Mouse (Mus musculus) heart, postnatal 0 days (tissue): ENCODE results near the gene Myo1b. TPM values are rescaled to one million over a fixed set of nuclear protein-coding genes. Genes with fewer than 3 reads are reported as not detected.
"Not testable (repeated sequence)": the region's sequence is repeated elsewhere in the genome, so short reads cannot be mapped to it uniquely, and the experiment has no call there.

Experiments used
- ATAC-seq: fragments of 200-750 bp; cut with Nextera tagmentation; 2 replicates; pipeline ENCODE4 v1.8.0; 2017; ENCODE audit warnings: low read depth, moderate number of reproducible peaks, moderate library complexity; ENCODE audit not compliant: insufficient read depth
- DNase-seq: peaks from one replicate; pipeline ENCODE4 v3.0.0-alpha.2; 2016; ENCODE audit warnings: low spot score
- H3K27ac ChIP-seq: fragments of 300-500 bp; sonication (generic); 2 replicates; pipeline ENCODE4 v1.5.1; 2014; ENCODE audit warnings: low read depth, mild to moderate bottlenecking
- H3K27me3 ChIP-seq: fragments of 300-500 bp; sonication (generic); 2 replicates; pipeline ENCODE4 v1.6.1; 2014; ENCODE audit warnings: low read length, mixed read lengths; ENCODE audit not compliant: control insufficient read depth, insufficient read depth
- H3K36me3 ChIP-seq: fragments of 300-500 bp; sonication (generic); replicated peaks from 2 replicates; pipeline ENCODE4 v1.6.1; 2014; ENCODE audit warnings: low read length, mixed read lengths; ENCODE audit not compliant: control insufficient read depth, insufficient read depth
- H3K4me1 ChIP-seq: fragments of 300-500 bp; sonication (generic); 2 replicates; pipeline ENCODE4 v1.6.1; 2014; ENCODE audit warnings: antibody characterized with exemption; ENCODE audit not compliant: control insufficient read depth, insufficient read depth
- H3K4me2 ChIP-seq: fragments of 300-500 bp; sonication (generic); 2 replicates; pipeline ENCODE4 v1.6.1; 2014; ENCODE audit warnings: low read depth, mild to moderate bottlenecking, low read length, moderate library complexity
- H3K4me3 ChIP-seq: fragments of 300-500 bp; sonication (generic); 2 replicates; pipeline ENCODE4 v1.5.1; 2014; ENCODE audit warnings: low read depth, low read length
- H3K9ac ChIP-seq: fragments of 300-500 bp; sonication (generic); replicated peaks from 2 replicates; pipeline ENCODE4 v1.6.1; 2014; ENCODE audit warnings: low read depth, low read length, mixed read lengths
- H3K9me3 ChIP-seq: fragments of 300-500 bp; sonication (generic); replicated peaks from 2 replicates; pipeline ENCODE4 v1.6.1; 2016; ENCODE audit warnings: low read length; ENCODE audit not compliant: control insufficient read depth
- CTCF ChIP-seq: IDR thresholded peaks from 2 replicates; pipeline ENCODE4 v1.5.1; 2016; ENCODE audit warnings: antibody characterized with exemption, control low read depth, low read depth
- EP300 ChIP-seq: IDR thresholded peaks from 2 replicates; pipeline ENCODE4 v1.6.1; 2016; ENCODE audit warnings: antibody characterized with exemption, low read depth
- WGBS: fragments of 180-500 bp; shearing (Covaris S2); extraction: QIAGEN DNeasy Blood & Tissue Kit; methylation state at CpG from one replicate; pipeline ENCODE4 v1.1.7; 2014; 5-methylcytosine and 5-hydroxymethylcytosine counted together
- polyA plus RNA-seq: library from polyadenylated mRNA; unstranded; fragments of >200 nt; fragmentation: Nextera tagmentation; extraction: Ambion mirVana; gene quantifications from 2 replicates; pipeline ENCODE4 v1.2.1, GENCODE M21; 2015
- total RNA-seq: library from RNA; depleted of rRNA; stranded (reverse); fragments of >200 nt; gene quantifications from 2 replicates; pipeline ENCODE4 v1.2.3, GENCODE M21; 2014; ENCODE audit warnings: low replicate concordance

Myo1b gene
- total and polyA plus RNA-seq, 2 experiments from 2014 or later = 12.6 to 24.3 TPM

DNA sequence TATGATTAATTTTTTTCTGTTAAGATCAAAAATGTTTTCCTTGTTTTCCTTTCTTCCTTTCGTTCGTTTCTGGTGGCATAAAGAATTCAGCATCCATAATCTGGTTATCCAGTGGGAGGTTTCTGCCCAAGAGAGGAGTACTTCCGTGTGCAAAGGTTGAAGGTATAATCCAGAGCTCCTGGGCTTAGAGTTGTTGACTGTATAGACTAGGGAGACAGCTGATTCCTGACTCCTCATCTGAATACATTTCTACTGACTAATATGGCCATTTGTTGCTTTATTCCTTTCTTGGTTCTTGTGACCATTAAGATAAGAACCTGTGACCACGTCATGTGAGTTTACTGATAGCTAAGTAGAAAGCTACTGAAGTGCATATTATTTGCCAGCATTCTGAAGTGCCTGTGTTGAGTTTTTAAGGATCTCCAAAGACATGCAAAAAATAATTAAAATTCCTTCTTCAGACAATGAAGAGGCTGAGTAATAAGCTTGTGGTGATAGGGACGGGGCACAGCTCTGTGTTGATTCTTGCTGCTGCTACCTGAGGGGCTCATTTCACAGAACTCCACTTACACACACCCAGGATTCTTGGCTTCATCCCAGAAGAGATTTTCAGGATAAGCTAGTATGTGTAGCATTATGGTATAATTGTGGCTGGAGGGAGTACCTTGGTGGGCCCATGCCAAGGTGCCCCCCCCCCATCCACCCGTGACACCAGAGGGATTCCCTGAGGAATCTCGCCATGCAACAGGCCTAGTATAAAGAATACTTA, 43.2 kb downstream of the Myo1b start:
- H3K27ac ChIP-seq = no peak overlapping the region
- no peaks in the 10 kb centered on the region for H3K36me3 ChIP-seq
- no peaks in the 10 kb centered on the region for H3K27me3 ChIP-seq
- H3K4me1 ChIP-seq = peaks cover 17% of the 10 kb centered on the region; the same call in 1 of the 2 replicates
- DNase-seq (no peak), ATAC-seq (no peak)
- 61% methylated on average over 7 of the region's 7 CpGs for WGBS
- TF ChIP-seq EP300 (no peak), CTCF (no peak)
- no peak overlapping the region for H3K4me2 ChIP-seq
- H3K9me3 ChIP-seq = no peaks in the 10 kb centered on the region
- H3K4me3 ChIP-seq = no peak overlapping the region
- H3K9ac ChIP-seq = no peak overlapping the region

DNA sequence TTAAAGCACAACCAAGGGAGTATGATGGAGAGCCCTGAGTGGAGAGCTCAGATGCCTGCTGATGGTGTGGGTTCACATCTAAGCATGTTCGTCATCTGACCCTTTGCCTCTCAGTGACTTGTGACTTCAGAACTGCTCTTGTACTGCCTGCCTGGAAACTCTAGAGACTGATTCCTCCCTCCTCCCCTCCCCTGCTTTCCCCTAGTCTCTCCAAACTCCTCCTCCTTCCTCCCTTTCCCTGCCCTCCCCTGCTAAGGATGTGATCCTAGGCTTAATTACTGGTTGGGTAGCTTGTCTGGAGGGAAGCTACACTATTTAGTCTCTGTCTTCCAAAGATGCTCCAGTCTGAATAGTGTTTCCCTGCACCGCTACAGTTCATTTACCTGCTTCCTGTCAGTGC, 44.6 kb downstream of the Myo1b start:
- 60% methylated on average over 2 of the region's 2 CpGs for WGBS
- not testable (repeated sequence) for H3K27me3 ChIP-seq, ATAC-seq, H3K27ac ChIP-seq, H3K36me3 ChIP-seq, H3K9me3 ChIP-seq, H3K4me3 ChIP-seq, DNase-seq, H3K4me2 ChIP-seq, H3K9ac ChIP-seq
- H3K4me1 ChIP-seq = peaks cover 17% of the 10 kb centered on the region; the same call in 1 of the 2 replicates

DNA sequence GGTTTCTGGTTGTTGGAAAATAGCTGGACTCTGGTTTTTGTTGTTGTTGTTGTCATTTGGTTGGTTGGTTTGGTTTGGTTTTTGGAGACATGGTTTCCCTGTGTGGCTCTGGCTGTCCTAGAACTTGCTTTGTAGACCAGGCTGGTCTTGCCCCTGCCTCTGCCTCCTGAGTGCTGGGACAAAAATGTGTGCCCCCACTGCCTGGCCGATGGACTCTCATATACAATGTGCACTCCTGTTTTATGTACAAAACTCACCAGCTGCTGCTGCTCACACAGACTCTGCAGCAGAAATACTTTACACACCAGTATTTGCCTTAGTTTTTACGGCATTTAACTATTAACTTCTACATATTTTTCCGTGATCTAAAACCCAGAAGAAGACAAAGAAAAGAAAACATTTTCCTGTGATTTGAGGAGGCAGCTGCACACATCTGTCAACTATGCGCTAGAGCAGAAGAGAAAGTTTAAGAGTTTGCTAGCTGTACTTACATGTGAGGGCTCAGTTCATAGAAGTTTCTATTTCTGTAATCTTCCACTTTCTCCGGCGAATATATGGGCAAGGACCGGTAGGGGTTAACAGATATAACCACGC, 52.9 kb downstream of the Myo1b start:
- WGBS = 75% methylated on average over 8 of the region's 8 CpGs
- no peaks in the 10 kb centered on the region for H3K27me3 ChIP-seq
- H3K9ac ChIP-seq = no peak overlapping the region
- no peak overlapping the region for H3K27ac ChIP-seq
- no peak overlapping the region for H3K4me2 ChIP-seq
- DNase-seq (no peak), ATAC-seq (no peak)
- no peaks in the 10 kb centered on the region for H3K9me3 ChIP-seq
- no peaks in the 10 kb centered on the region for H3K4me1 ChIP-seq
- no peak overlapping the region for H3K4me3 ChIP-seq
- TF ChIP-seq EP300 (no peak), CTCF (no peak)
- H3K36me3 ChIP-seq = no peaks in the 10 kb centered on the region

DNA sequence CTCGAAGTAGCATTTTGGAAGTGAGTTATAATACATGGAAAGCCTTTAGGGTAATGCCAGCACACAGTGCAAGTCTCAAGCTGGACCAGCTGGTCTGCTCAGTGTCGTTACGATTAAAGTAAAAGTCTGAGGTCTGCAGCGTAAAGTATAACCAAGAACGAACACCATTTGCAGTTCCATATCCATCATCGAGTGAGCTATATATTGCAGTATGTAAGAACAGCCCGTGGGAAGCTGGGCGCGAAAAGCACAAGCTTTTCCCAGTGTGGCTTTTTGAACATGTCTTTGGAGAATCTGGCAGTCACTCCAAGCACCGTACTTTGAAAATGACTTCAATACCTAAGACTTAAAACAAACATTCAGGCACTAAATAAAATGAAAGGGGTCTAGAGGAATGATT, 55.0 kb downstream of the Myo1b start:
- H3K27me3 ChIP-seq = no peaks in the 10 kb centered on the region
- no peaks in the 10 kb centered on the region for H3K9me3 ChIP-seq
- no peak overlapping the region for H3K4me3 ChIP-seq
- 88% methylated on average over 10 of the region's 10 CpGs for WGBS
- H3K9ac ChIP-seq = no peak overlapping the region
- H3K4me2 ChIP-seq = no peak overlapping the region
- H3K4me1 ChIP-seq = no peaks in the 10 kb centered on the region
- H3K36me3 ChIP-seq = no peaks in the 10 kb centered on the region
- no peak overlapping the region for H3K27ac ChIP-seq
- no peak for DNase-seq
- ATAC-seq = no peak
- no peak for TF ChIP-seq EP300
- TF ChIP-seq CTCF = no peak

DNA sequence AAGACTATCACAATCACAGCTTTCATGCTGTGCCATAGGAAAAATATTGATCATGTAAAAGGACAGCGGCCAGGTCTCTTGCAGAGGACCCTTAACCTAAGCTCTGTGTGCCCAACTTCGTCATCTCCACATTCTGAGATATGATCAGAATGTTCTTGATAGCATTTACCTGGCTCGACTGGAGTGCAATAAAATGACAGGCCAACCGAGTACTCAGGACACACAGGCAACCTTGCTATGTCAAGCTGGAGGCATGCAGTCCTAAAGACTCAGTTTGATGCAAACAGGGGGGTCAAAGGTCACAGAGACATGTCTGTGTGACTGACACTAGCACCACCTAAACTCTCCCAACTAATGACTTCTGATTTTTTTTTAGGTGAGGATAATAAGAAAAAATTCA, 58.9 kb downstream of the Myo1b start:
- 80% methylated on average over 4 of the region's 4 CpGs for WGBS
- H3K27me3 ChIP-seq = no peaks in the 10 kb centered on the region
- TF ChIP-seq EP300 (no peak), CTCF (no peak)
- H3K27ac ChIP-seq = no peak overlapping the region
- no peaks in the 10 kb centered on the region for H3K9me3 ChIP-seq
- ATAC-seq = no peak
- H3K4me1 ChIP-seq = no peaks in the 10 kb centered on the region
- 0 out of 2 replicates have a peak, but pooled peaks cover 3% of the 10 kb centered on the region for H3K36me3 ChIP-seq
- DNase-seq = no peak
- no peak overlapping the region for H3K4me2 ChIP-seq
- no peak overlapping the region for H3K9ac ChIP-seq
- no peak overlapping the region for H3K4me3 ChIP-seq
